ENCODE assay signal across 9 mouse cellular contexts in genomic region chr6:8935241-8935640, GRCm38 (mm10). TPM values are rescaled to one million over a fixed set of nuclear protein-coding genes. Genes with fewer than 3 reads are reported as not detected.
"Had no signal": no experiment of that assay in that cellular context is flagged by ENCODE, and none has a peak within 500 bp of the region (broad histone marks: within the 10 kb centered on the region; RNA-seq: fewer than 3 reads in every experiment).

No protein-coding gene starts in this region.

- H3K4me1 ChIP-seq: limb, embryonic 12.5 days; liver, embryonic 13.5 days; lung, embryonic 15.5 days had no signal

- H3K27me3 ChIP-seq: liver, embryonic 13.5 days; lung, embryonic 15.5 days had no signal

- H3K4me3 ChIP-seq: layer of hippocampus, adult 2 months; limb, embryonic 12.5 days; liver, embryonic 13.5 days; lung, embryonic 15.5 days; myocyte had no signal

- H3K36me3 ChIP-seq: limb, embryonic 12.5 days; liver, embryonic 13.5 days; lung, embryonic 15.5 days had no signal

- DNase-seq: kidney, adult 18-20 months; liver, embryonic 13.5 days; thymus, postnatal 36 days had no signal

- H3K9me3 ChIP-seq: limb, embryonic 12.5 days; liver, embryonic 13.5 days; lung, embryonic 15.5 days had no signal

- H3K4me2 ChIP-seq: limb, embryonic 12.5 days; liver, embryonic 13.5 days; lung, embryonic 15.5 days had no signal

- H3K27ac ChIP-seq: layer of hippocampus, adult 2 months; limb, embryonic 12.5 days; liver, embryonic 13.5 days; lung, embryonic 15.5 days had no signal

- ATAC-seq: liver, postnatal 0 days had no signal

- H3K9ac ChIP-seq: limb, embryonic 12.5 days; liver, embryonic 13.5 days; liver, postnatal 0 days; lung, embryonic 15.5 days had no signal

RNA-seq across cellular contexts. Expression of gene Nxph1, which starts 13.0 kb away (rescaled TPM):
- polyA plus RNA-seq: liver, postnatal 0 days; myocyte; small intestine, adult 2 months had no signal
